Mouse (Mus musculus): ENCODE results near the gene Heatr1.

GRCm38 (mm10) chr13:12462623-12463022 is 67.8 kb downstream of the Heatr1 start:
- TF ChIP-seq CTCF (IDR thresholded peaks at IDR 0.05; ENCODE audit: low read depth) (no peak), EP300 (IDR thresholded peaks at IDR 0.05; ENCODE audit: low read depth) (no peak)
